Mouse (Mus musculus): ENCODE results near the gene C1qtnf5.
A peak's percentile ranks its signal among the peaks of the same experiment; 100 is the strongest.

Gene C1qtnf5

GRCm38 (mm10) chr9:44107110-44107509 lies at the start of gene C1qtnf5:
Gene C1qtnf5, plus strand, starts transcription at chr9:44107245.
- DNase-seq (ENCODE audit: low spot score in 2 of 2) = peak in 1 of 2 experiments; percentile 58

GRCm38 (mm10) chr9:44058606-44059005 lies 48.4 kb upstream of the C1qtnf5 start:
- DNase-seq (ENCODE audit: low spot score in 2 of 2) = no peak

- DNase-seq (ENCODE audit: low spot score in 2 of 2) = no peak
Observed at GRCm38 (mm10) chr9:44065177-44065576, 41.9 kb upstream of the C1qtnf5 start.

- DNase-seq (ENCODE audit: low spot score in 2 of 2) = peak; percentile 99 to 100
Observed at GRCm38 (mm10) chr9:44066785-44067225, 40.2 kb upstream of the C1qtnf5 start, which contains the start of gene Usp2. Gene Usp2, plus strand, starts transcription at chr9:44067021.

- no peak for DNase-seq (ENCODE audit: low spot score in 2 of 2)
Observed at GRCm38 (mm10) chr9:44067241-44067959, 39.6 kb upstream of the C1qtnf5 start.

- DNase-seq (ENCODE audit: low spot score in 2 of 2) = no peak
Observed at GRCm38 (mm10) chr9:44067960-44068330, 39.1 kb upstream of the C1qtnf5 start.

- no peak for DNase-seq (ENCODE audit: low spot score in 2 of 2)
Observed at GRCm38 (mm10) chr9:44069252-44069651, 37.8 kb upstream of the C1qtnf5 start.

GRCm38 (mm10) chr9:44070113-44070843 lies 36.8 kb upstream of the C1qtnf5 start:
- DNase-seq (ENCODE audit: low spot score in 2 of 2) = no peak

- no peak for DNase-seq (ENCODE audit: low spot score in 2 of 2)
Observed at GRCm38 (mm10) chr9:44070844-44071231, 36.2 kb upstream of the C1qtnf5 start.

- no peak for DNase-seq (ENCODE audit: low spot score in 2 of 2)
Observed at GRCm38 (mm10) chr9:44071914-44072598, 35.0 kb upstream of the C1qtnf5 start.

- DNase-seq (ENCODE audit: low spot score in 2 of 2) = no peak
Observed at GRCm38 (mm10) chr9:44072599-44072915, 34.5 kb upstream of the C1qtnf5 start.

GRCm38 (mm10) chr9:44073115-44073514 lies 33.9 kb upstream of the C1qtnf5 start:
- DNase-seq (ENCODE audit: low spot score in 2 of 2) = no peak

- no peak for DNase-seq (ENCODE audit: low spot score in 2 of 2)
Observed at GRCm38 (mm10) chr9:44074395-44075275, 32.4 kb upstream of the C1qtnf5 start.

GRCm38 (mm10) chr9:44075276-44075995 lies 31.6 kb upstream of the C1qtnf5 start:
- no peak for DNase-seq (ENCODE audit: low spot score in 2 of 2)

- no peak for DNase-seq (ENCODE audit: low spot score in 2 of 2)
Observed at GRCm38 (mm10) chr9:44075996-44076763, 30.9 kb upstream of the C1qtnf5 start.

GRCm38 (mm10) chr9:44076764-44077120 lies 30.3 kb upstream of the C1qtnf5 start:
- DNase-seq (ENCODE audit: low spot score in 2 of 2) = no peak

- DNase-seq (ENCODE audit: low spot score in 2 of 2) = no peak
Observed at GRCm38 (mm10) chr9:44077266-44077910, 29.7 kb upstream of the C1qtnf5 start.

- DNase-seq (ENCODE audit: low spot score in 2 of 2) = no peak
Observed at GRCm38 (mm10) chr9:44078136-44078797, 28.8 kb upstream of the C1qtnf5 start.
